Mouse (Mus musculus): Measurements from ENCODE around the gene Rapgef3. TPM values are rescaled to one million over a fixed set of nuclear protein-coding genes. Genes with fewer than 3 reads are reported as not detected.

Rapgef3 gene
- total and polyA plus RNA-seq, 3 experiments = 6.6 to 7.4 TPM; not detected in 1

DNA sequence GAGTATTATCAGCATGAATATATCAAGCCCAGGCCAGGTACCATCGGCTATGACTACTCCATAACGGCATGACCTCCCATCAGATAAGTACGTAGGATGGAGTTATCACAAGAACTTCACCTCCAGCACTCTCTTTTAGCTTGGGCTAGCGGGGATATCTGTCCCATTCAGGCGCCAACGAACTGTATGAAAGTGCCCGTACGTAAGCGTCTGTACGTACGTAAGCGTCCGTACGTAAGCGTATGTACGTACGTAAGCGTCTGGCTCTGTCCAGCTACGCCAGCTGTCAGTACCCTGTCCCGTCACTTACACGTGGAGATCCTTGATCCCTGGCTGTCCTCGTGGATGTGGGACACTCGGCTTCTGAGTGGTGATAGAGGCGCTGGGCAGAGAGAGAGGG, 21.0 kb downstream of the Rapgef3 start (continued):
- TF ChIP-seq POLR2A (IDR thresholded peaks at IDR 0.05; ENCODE audit: control insufficient read depth in 1 of 2, insufficient read depth in 1 of 2, low read depth in 1 of 2, low read length in 2 of 2, poor library complexity in 1 of 2) = peak; percentile 59 to 87; a peak in 3 of 4 replicates

DNA sequence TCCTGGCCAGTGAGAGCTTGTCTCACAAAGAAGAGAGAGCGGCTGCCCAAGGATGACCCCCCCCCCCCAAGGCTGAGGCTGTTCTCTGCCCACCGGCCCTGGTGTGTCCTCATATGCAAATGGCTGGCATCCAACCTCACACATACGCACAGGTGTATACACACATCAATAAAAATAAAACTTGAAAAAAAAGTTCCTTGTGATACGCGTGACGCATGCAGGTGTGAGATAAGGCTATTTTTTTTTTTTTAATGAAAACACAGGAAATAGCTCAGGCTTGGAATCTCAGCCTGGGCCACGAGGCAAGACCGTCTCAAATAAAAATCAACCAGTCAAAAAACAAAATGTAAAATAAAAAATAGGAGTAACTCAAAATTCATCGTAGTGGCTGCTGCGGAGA, 21.5 kb downstream of the Rapgef3 start:
- peaks cover 0 to 38% of the 10 kb centered on the region in 2 experiments; a peak in 2 of 4 replicates for H3K36me3 ChIP-seq (ENCODE audit: control insufficient read depth in 1 of 2, insufficient read depth in 2 of 2, low read length in 2 of 2)
- DNase-seq (ENCODE audit: low read depth, low spot score) = no peak
- no peaks in the 10 kb centered on the region for H3K27me3 ChIP-seq (ENCODE audit: control insufficient read depth in 1 of 2, insufficient read depth in 2 of 2, low read length in 2 of 2)
- peak overlapping the region; percentile 3 to 45 for H3K4me3 ChIP-seq (ENCODE audit: control insufficient read depth in 1 of 2, insufficient read depth in 1 of 2, low read depth in 2 of 2, low read length in 2 of 2)
- peak overlapping the region; percentile 71 for H3K9ac ChIP-seq (ENCODE audit: control insufficient read depth, low read depth, low read length, poor library complexity, severe bottlenecking)
- H3K27ac ChIP-seq (ENCODE audit: control insufficient read depth, low read depth, low read length) = peak overlapping the region; percentile 82
- H3K4me1 ChIP-seq (ENCODE audit: control insufficient read depth in 1 of 2, insufficient read depth in 2 of 2, low read length in 2 of 2) = peaks cover 9 to 63% of the 10 kb centered on the region in 2 experiments
- H3K79me2 ChIP-seq (ENCODE audit: control insufficient read depth, insufficient read depth, low read length, poor library complexity) = no peaks in the 10 kb centered on the region; the same call in 1 of the 2 replicates
- H3K9me3 ChIP-seq (replicated peaks; ENCODE audit: insufficient read depth, low read length) = no peaks in the 10 kb centered on the region
- TF ChIP-seq CHD2 (IDR thresholded peaks at IDR 0.05; ENCODE audit: low read length) = no peak
- no peak for TF ChIP-seq ZKSCAN1 (IDR thresholded peaks at IDR 0.05; ENCODE audit: low read depth, low read length)
- no peak for TF ChIP-seq USF1 (IDR thresholded peaks at IDR 0.05; ENCODE audit: low read depth, low read length)
- no peak for TF ChIP-seq USF2 (IDR thresholded peaks at IDR 0.05; ENCODE audit: borderline replicate concordance in 1 of 2, insufficient read depth in 1 of 2, low read depth in 1 of 2, low read length in 2 of 2)
- no peak for TF ChIP-seq JUND (IDR thresholded peaks at IDR 0.05; ENCODE audit: low read depth, low read length)
- no peak for TF ChIP-seq TAL1 (IDR thresholded peaks at IDR 0.05; ENCODE audit: low read length)
- no peak for TF ChIP-seq POLR2AphosphoS2 (IDR thresholded peaks at IDR 0.05; ENCODE audit: low read length)
- no peak for TF ChIP-seq NELFE (IDR thresholded peaks at IDR 0.05; ENCODE audit: low read depth, low read length)
- TF ChIP-seq NRF1 (IDR thresholded peaks at IDR 0.05; ENCODE audit: insufficient read depth, low read depth, low read length, poor library complexity, severe bottlenecking) = no peak
- TF ChIP-seq MYB (IDR thresholded peaks at IDR 0.05; ENCODE audit: low read depth, low read length) = no peak
- TF ChIP-seq MAX (IDR thresholded peaks at IDR 0.05; ENCODE audit: low read length) = no peak
- no peak for TF ChIP-seq ZMIZ1 (IDR thresholded peaks at IDR 0.05; ENCODE audit: low read depth, low read length)
- peak; percentile 98 for TF ChIP-seq ZNF384 (IDR thresholded peaks at IDR 0.05; ENCODE audit: low read depth, low read length)
- no peak for TF ChIP-seq MAZ (IDR thresholded peaks at IDR 0.05; ENCODE audit: low read depth, low read length)
- no peak for TF ChIP-seq HCFC1 (IDR thresholded peaks at IDR 0.05; ENCODE audit: low read depth, low read length)
- TF ChIP-seq RAD21 (IDR thresholded peaks at IDR 0.05; ENCODE audit: low read depth, low read length) = no peak
- TF ChIP-seq SIN3A (IDR thresholded peaks at IDR 0.05; ENCODE audit: low read length) = no peak
- TF ChIP-seq MEF2A (IDR thresholded peaks at IDR 0.05; ENCODE audit: extremely low read depth, insufficient replicate concordance, low read depth, low read length, poor library complexity, severe bottlenecking) = no peak
- TF ChIP-seq E2F4 (IDR thresholded peaks at IDR 0.05; ENCODE audit: borderline replicate concordance, low read depth, low read length) = no peak
- TF ChIP-seq UBTF (IDR thresholded peaks at IDR 0.05; ENCODE audit: borderline replicate concordance, insufficient read depth, low read depth, low read length) = no peak
- peak; percentile 58; the same call in 1 of the 2 replicates for TF ChIP-seq BHLHE40 (IDR thresholded peaks at IDR 0.05; ENCODE audit: borderline replicate concordance, low read depth, low read length)
- TF ChIP-seq ZC3H11A (IDR thresholded peaks at IDR 0.05; ENCODE audit: low read depth, low read length) = no peak
- TF ChIP-seq MAFK (IDR thresholded peaks at IDR 0.05; ENCODE audit: borderline replicate concordance, low read depth, low read length) = no peak
- no peak for TF ChIP-seq EP300 (IDR thresholded peaks at IDR 0.05; ENCODE audit: low read depth in 1 of 2, low read length in 2 of 2)
- no peak for TF ChIP-seq TBP (IDR thresholded peaks at IDR 0.05; ENCODE audit: low read depth, low read length)
- TF ChIP-seq MYC (IDR thresholded peaks at IDR 0.05; ENCODE audit: low read depth, low read length) = peak; percentile 83; the same call in 1 of the 2 replicates
- TF ChIP-seq POLR2AphosphoS5 (IDR thresholded peaks at IDR 0.05; ENCODE audit: borderline replicate concordance, low read depth, low read length) = no peak
- TF ChIP-seq KAT2A (conservative IDR thresholded peaks at IDR 0.05; ENCODE audit: low read depth, low read length) = no peak
- no peak for TF ChIP-seq POLR2A (IDR thresholded peaks at IDR 0.05; ENCODE audit: control insufficient read depth in 1 of 2, insufficient read depth in 1 of 2, low read depth in 1 of 2, low read length in 2 of 2, poor library complexity in 1 of 2)
- TF ChIP-seq ELF1 (IDR thresholded peaks at IDR 0.05; ENCODE audit: low read depth, low read length) = no peak
- peak; percentile 41; the same call in 1 of the 2 replicates for TF ChIP-seq RCOR1 (IDR thresholded peaks at IDR 0.05; ENCODE audit: low read depth, low read length)
- no peak for TF ChIP-seq SMC3 (IDR thresholded peaks at IDR 0.05; ENCODE audit: low read depth, low read length)
- no peak for TF ChIP-seq GABPA (IDR thresholded peaks at IDR 0.05; ENCODE audit: low read depth, low read length)
- 0 out of 2 replicates have a peak, but pooled peaks have one; percentile 51 for TF ChIP-seq GATA1 (IDR thresholded peaks at IDR 0.05; ENCODE audit: low read depth, low read length)
- peak; percentile 57 for TF ChIP-seq ETS1 (IDR thresholded peaks at IDR 0.05; ENCODE audit: low read depth, low read length)

All from MEL (cell line).